Mouse (Mus musculus) c-Kit-positive CD71-positive TER-119-positive erythroid progenitor cells, embryonic 14.5 days (primary cell): ENCODE data around the gene Asic2.
"Not testable (repeated sequence)": the region's sequence is repeated elsewhere in the genome, so short reads cannot be mapped to it uniquely, and the experiment has no call there.

ENCODE experiments used
- DNase-seq: peaks from one replicate; pipeline ENCODE4 v3.0.0-alpha.2; 2013; ENCODE audit warnings: low spot score

Asic2 gene

DNA sequence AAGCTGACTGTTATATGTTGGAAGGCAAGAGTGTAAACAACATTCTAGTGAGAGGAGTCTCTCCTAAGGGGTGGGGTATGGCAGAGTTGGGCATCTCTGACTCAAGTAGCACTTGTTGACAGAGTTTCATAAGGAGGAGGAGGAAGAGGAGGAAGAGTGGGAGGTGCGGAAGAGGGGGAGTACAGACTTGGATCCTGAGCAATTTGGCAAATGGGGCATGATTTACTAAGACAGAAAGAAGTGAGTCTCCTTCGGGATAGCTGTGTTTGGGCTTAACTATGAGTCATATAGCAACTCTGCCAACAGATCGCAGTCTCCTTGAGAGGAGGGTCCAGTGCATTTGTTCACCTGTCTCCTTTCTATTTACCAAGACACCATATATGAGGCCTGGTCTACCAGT, 549.1 kb downstream of the Asic2 start:
- DNase-seq = no peak

DNA sequence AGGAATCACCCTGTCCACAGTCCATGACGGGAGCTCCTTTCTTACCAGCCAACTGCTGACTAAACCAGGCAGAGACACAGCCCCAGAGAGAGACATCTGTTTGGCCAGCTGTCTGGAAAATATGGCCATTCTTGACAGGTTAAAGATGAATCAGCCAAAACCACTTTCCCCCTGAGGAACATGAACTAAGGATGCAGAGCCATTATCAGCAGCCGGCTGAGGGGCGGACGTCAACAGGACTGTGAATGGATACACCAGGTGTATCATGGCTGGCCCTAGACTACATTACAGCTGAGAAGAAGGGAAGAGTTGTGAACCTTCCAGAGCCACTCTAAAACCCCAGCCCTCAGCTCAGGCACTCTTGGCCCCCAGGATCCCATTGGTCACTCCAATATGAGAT, 550.2 kb downstream of the Asic2 start:
- no peak for DNase-seq

- DNase-seq = no peak
Observed at GRCm38 (mm10) chr11:81416319-81416718, 551.9 kb downstream of the Asic2 start.

GRCm38 (mm10) chr11:81414596-81414995, 553.7 kb downstream of the Asic2 start:
- no peak for DNase-seq

GRCm38 (mm10) chr11:81411251-81411650, 557.0 kb downstream of the Asic2 start:
- DNase-seq = no peak

- DNase-seq = no peak
Observed at GRCm38 (mm10) chr11:81405951-81406350, 562.3 kb downstream of the Asic2 start.

DNA sequence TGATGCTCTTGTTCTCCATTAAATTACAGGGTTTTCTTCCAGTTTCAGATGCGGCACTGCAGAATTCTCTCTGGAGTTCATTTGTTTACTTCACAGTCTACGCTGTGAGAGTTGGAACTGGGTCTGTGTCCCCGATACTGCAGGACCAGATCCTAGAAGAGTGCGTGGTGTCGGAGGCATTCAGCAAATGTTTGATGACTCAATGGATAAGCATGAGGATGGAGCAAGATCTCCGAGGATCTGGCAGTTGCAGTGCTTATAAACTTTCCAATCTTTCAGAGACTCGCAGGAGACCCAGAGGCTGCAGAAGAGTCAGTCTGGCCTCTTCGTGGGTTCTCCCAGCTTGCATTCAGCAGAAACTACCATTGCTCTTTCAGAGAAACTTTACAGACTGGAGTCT, 566.0 kb downstream of the Asic2 start:
- no peak for DNase-seq

DNA sequence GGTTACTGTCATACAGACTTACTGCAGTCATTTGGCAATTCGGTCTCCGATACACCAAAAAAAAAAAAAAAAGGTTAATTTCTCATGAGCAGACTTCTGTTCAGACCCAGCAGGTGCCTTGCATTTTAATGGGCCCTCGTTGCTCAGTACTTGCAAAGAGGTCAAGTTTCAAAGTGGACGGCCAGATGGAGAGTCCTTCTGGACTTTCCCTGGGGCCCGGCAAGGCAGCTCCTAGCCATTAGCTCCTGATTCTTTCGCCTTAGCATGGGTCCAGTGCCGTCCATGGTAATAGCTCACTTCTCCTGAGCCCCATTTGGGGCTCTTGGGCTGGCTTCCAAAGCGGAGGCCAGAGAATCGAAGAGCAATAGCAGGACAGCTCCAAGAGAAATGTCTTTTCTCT, 575.4 kb downstream of the Asic2 start:
- no peak for DNase-seq

- DNase-seq = no peak
Observed at GRCm38 (mm10) chr11:81386185-81386584, 582.1 kb downstream of the Asic2 start.

GRCm38 (mm10) chr11:81385547-81385946, 582.7 kb downstream of the Asic2 start:
- no peak for DNase-seq

GRCm38 (mm10) chr11:81374841-81375240, 593.4 kb downstream of the Asic2 start:
- DNase-seq = peak; percentile 29

GRCm38 (mm10) chr11:81374003-81374710, 594.1 kb downstream of the Asic2 start:
- no peak for DNase-seq

DNA sequence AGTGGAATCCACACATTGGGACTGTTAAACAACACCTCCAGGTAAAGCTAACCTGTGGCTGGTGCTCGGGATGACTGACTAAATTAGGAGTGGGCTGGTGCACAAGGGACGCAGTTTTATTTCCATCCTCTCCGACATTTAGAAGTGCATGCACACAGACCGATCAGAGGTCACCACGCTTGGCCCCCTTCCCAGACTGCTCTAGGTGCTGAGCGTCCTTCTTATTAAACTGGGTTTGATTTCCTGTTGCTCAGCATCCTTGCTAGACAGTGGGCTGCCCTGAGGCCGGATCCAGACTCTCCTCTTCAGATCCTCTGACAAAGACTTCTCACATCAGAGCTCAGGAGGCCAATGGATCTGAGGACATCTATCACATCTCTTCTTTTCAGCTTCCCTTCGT, 596.7 kb downstream of the Asic2 start:
- DNase-seq = no peak

GRCm38 (mm10) chr11:81370426-81370810, 597.8 kb downstream of the Asic2 start:
- no peak for DNase-seq

DNA sequence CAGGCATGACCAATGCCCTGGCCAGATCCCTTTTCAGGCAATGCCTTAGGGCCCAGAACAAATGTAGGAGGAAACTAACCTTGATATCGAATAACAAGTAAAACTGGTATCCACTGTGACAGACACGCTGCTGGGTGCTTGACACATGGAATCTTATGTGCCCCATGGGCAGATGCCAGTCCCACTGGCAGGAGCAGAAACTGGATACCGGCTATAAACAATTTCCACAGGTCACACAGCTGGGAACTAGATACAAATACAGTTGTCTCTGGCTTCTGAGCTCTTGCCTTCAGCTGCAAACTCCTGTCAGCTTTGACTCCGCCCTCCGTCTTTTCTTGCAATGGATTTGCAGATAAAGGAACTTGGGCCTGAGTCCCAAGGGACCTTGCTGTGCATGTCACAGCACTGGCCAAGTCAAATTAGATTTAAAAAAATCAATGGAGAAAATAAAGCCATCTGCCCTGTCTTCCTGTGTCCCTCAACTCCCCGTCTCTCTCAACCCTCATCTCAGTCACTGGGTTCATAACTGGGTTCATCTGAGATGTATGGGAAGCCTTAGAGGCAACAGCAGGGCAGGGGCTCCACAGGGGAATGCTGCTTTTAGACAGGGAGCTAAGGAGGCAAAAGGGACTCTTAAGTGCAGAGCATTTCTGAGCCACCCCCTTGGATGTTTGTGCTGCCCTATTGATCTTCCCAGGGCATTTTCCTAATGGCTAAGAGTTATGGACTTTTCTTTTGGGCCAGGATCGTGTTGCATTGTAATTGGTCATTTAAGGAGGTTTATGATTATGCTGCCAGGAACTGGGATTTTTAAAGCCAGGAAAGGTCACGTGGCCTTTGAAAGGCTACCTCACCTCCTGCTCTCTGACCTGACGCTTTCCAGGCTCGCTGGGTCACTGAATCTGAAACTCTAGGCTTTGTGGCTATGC, 598.5 kb downstream of the Asic2 start:
- no peak for DNase-seq

DNA sequence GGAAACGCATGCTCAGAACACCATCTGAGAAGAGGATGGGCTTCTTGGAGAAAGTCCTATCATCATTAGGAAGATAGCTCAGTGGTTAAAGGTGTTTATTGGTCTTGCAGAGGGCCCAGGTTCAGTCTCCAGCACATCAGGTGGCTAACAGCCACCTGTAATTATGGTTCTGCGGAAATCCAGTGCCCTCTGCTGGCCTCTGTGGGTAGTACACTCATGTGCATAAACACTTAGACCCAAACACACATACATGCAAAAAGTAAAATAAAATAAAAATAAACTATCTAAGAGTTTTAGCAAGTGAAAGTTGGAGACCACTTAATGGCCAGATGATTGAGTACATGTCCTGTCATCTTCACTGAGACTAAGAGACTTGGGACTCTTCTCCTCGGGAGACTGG, 603.8 kb downstream of the Asic2 start:
- DNase-seq = no peak

- no peak for DNase-seq
Observed at GRCm38 (mm10) chr11:81362461-81362860, 605.8 kb downstream of the Asic2 start.

GRCm38 (mm10) chr11:81361040-81361439, 607.2 kb downstream of the Asic2 start:
- no peak for DNase-seq

GRCm38 (mm10) chr11:81350498-81350897, 617.8 kb downstream of the Asic2 start:
- DNase-seq = not testable (repeated sequence)

DNA sequence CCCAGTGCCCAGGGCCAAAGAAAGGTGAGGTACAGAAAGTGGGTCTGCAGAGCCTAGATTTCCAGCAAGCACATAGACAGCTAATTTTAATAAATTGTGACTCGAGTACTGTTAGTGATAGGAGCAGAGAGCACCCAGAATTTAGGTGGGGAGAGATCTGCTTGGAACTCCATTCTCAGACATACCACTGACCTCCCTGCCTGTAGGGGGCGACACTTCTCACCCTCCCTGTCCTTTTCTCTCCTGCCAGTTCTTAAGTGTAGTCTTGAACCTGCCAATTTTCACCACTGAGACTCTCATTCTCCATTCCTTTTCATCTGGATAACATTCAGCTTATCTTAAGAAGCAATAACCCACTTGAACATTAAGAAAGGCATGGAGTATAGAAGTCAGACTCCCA, 636.3 kb downstream of the Asic2 start:
- DNase-seq = no peak

GRCm38 (mm10) chr11:81330982-81331381, 637.3 kb downstream of the Asic2 start:
- no peak for DNase-seq

DNA sequence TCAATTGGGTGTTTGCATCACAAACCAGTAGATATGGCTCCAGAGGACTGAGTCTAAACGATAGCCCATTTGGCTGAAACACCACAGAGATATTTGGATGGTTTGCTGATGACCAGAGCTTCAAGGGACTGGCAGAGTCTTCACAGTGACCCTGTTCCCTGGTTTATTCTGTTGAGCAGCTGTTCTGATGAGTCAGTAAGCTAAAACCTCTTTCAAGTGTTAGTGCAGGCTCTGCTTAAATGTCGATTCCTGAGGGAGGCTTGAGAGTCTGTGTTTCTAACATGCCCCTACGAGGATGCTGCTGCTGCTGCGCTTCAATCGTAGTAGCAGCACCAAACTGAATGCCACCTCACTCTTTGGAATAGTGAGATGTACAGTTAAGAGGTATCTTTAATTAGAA, 640.2 kb downstream of the Asic2 start:
- DNase-seq = no peak

- no peak for DNase-seq
Observed at GRCm38 (mm10) chr11:81323146-81323545, 645.1 kb downstream of the Asic2 start.
